In the genomic region with DNA sequence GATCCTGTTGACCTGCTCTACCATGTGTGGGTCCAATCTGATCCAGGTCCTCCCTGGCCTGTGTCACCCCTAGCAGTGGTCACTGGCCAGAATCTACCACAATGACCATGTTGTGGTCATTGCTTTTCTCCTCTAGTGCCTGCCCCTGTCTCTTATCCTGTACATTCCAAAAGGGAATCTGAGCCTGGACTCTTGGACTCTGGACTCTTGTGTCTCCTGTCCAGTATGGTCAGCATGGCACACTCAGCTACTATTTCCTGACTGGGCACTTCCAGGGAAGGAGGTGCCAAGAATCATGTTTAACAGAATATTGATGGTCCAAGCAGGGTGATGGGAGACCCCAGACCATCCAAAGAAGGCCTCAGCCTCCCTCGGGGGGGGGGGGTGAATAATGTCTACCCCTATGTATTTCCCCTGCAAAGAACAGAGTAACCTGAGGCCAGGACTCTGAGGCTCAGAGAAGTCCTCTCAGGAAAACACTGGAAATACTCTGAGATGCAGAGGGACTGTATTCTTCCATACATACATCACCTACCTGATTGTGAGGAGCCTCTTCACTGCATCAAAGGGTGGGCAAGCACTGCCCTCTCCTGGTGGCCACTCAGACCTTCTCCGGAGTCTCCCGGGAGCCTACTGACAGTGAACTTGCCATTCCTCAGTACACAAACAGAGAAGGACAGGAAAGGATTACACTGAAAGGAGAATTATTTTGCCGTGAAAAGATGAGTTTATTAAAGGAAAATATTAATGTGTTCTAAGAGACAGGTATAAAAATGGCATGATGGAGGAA, we compare ENCODE assay signal across 11 mouse cellular contexts. TPM values are rescaled to one million over a fixed set of nuclear protein-coding genes. Genes with fewer than 3 reads are reported as not detected.
A peak's percentile ranks its signal among the peaks of the same experiment; 100 is the strongest.
DNase-seq lines count a peak whose midpoint lies in the region; ATAC-seq lines count a peak whose summit lies in the region.
"Had no signal": no experiment of that assay in that cellular context is flagged by ENCODE, and none has a peak within 500 bp of the region (broad histone marks: within the 10 kb centered on the region; RNA-seq: fewer than 3 reads in every experiment).

No protein-coding gene starts in this region.

- H3K36me3 ChIP-seq in heart, embryonic 11.5 days (ENCODE audit: control insufficient read depth, insufficient read depth, low read length) = no peaks in the 10 kb centered on the region
- no peaks in the 10 kb centered on the region for H3K36me3 ChIP-seq in midbrain, embryonic 14.5 days (ENCODE audit: control insufficient read depth, insufficient read depth, low read length)
- H3K36me3 ChIP-seq in midbrain, embryonic 16.5 days (ENCODE audit: control insufficient read depth, insufficient read depth, low read length) = no peaks in the 10 kb centered on the region
- no peaks in the 10 kb centered on the region for H3K36me3 ChIP-seq in forebrain, embryonic 13.5 days (ENCODE audit: poor library complexity, severe bottlenecking)
- H3K36me3 ChIP-seq: limb, embryonic 15.5 days; neural tube, embryonic 12.5 days had no signal

- no peak overlapping the region for H3K4me2 ChIP-seq in heart, embryonic 11.5 days
- H3K4me2 ChIP-seq in midbrain, embryonic 14.5 days (ENCODE audit: low read length) = no peak overlapping the region
- no peak overlapping the region for H3K4me2 ChIP-seq in midbrain, embryonic 16.5 days (ENCODE audit: low read length)
- no peak overlapping the region for H3K4me2 ChIP-seq in forebrain, embryonic 13.5 days
- H3K4me2 ChIP-seq: limb, embryonic 15.5 days; neural tube, embryonic 12.5 days had no signal

- H3K27me3 ChIP-seq in heart, embryonic 11.5 days (ENCODE audit: control insufficient read depth, insufficient read depth, low read length) = 0 out of 2 replicates have a peak, but pooled peaks cover 3% of the 10 kb centered on the region
- H3K27me3 ChIP-seq in midbrain, embryonic 14.5 days (ENCODE audit: control insufficient read depth, insufficient read depth, low read length) = no peaks in the 10 kb centered on the region
- no peaks in the 10 kb centered on the region for H3K27me3 ChIP-seq in midbrain, embryonic 16.5 days (ENCODE audit: control insufficient read depth, insufficient read depth, low read depth, low read length)
- H3K27me3 ChIP-seq in forebrain, embryonic 13.5 days = no peaks in the 10 kb centered on the region
- H3K27me3 ChIP-seq: neural tube, embryonic 12.5 days had no signal

- no peak for ATAC-seq in heart, embryonic 11.5 days (replicated peaks; ENCODE audit: insufficient number of reproducible peaks, low FRiP score, low TSS enrichment)
- ATAC-seq in midbrain, embryonic 14.5 days (ENCODE audit: low FRiP score, low TSS enrichment) = no peak
- no peak for ATAC-seq in midbrain, embryonic 16.5 days
- ATAC-seq in forebrain, embryonic 13.5 days = no peak

- 44% methylated on average over 4 of the region's 4 CpGs for WGBS in heart, embryonic 11.5 days (ENCODE audit: insufficient replicate concordance)
- 65% methylated on average over 4 of the region's 4 CpGs for WGBS in midbrain, embryonic 14.5 days
- 60% methylated on average over 4 of the region's 4 CpGs for WGBS in midbrain, embryonic 16.5 days
- WGBS in forebrain, embryonic 13.5 days = 62% methylated on average over 4 of the region's 4 CpGs

- no peaks in the 10 kb centered on the region for H3K4me1 ChIP-seq in heart, embryonic 11.5 days (ENCODE audit: control insufficient read depth, insufficient read depth, low read length)
- no peaks in the 10 kb centered on the region for H3K4me1 ChIP-seq in midbrain, embryonic 14.5 days (ENCODE audit: control insufficient read depth, insufficient read depth, low read length)
- H3K4me1 ChIP-seq in midbrain, embryonic 16.5 days (ENCODE audit: control insufficient read depth, insufficient read depth, low read length) = no peaks in the 10 kb centered on the region
- H3K4me1 ChIP-seq in forebrain, embryonic 13.5 days = no peaks in the 10 kb centered on the region
- H3K4me1 ChIP-seq: limb, embryonic 15.5 days; neural tube, embryonic 12.5 days had no signal

- no peak overlapping the region for H3K9ac ChIP-seq in heart, embryonic 11.5 days (ENCODE audit: low read depth, low read length)
- H3K9ac ChIP-seq in midbrain, embryonic 14.5 days (replicated peaks; ENCODE audit: low read length) = no peak overlapping the region
- H3K9ac ChIP-seq in midbrain, embryonic 16.5 days (ENCODE audit: low read depth, low read length) = no peak overlapping the region
- H3K9ac ChIP-seq in forebrain, embryonic 13.5 days = no peak overlapping the region
- H3K9ac ChIP-seq: limb, embryonic 15.5 days; neural tube, embryonic 12.5 days had no signal

- no peaks in the 10 kb centered on the region for H3K9me3 ChIP-seq in heart, embryonic 11.5 days (replicated peaks; ENCODE audit: control insufficient read depth, low read length)
- no peaks in the 10 kb centered on the region for H3K9me3 ChIP-seq in midbrain, embryonic 14.5 days (ENCODE audit: control insufficient read depth, low read length)
- H3K9me3 ChIP-seq in midbrain, embryonic 16.5 days (replicated peaks; ENCODE audit: control insufficient read depth, low read length, poor library complexity, severe bottlenecking) = no peaks in the 10 kb centered on the region
- H3K9me3 ChIP-seq in forebrain, embryonic 13.5 days (replicated peaks) = no peaks in the 10 kb centered on the region
- H3K9me3 ChIP-seq: limb, embryonic 15.5 days; neural tube, embryonic 12.5 days had no signal

- DNase-seq in heart, adult 11 months = peak; percentile 64
- peak; percentile 66 for DNase-seq in midbrain, embryonic 14.5 days
- peak; percentile 77 for DNase-seq in kidney, adult 9 months
- peak; percentile 14 for DNase-seq in right cerebral cortex, postnatal 25 days
- DNase-seq in testis, postnatal 14 days (ENCODE audit: low spot score) = no peak

- H3K27ac ChIP-seq in heart, embryonic 11.5 days (ENCODE audit: low read depth, low read length) = no peak overlapping the region
- H3K27ac ChIP-seq in midbrain, embryonic 14.5 days (replicated peaks; ENCODE audit: low read depth, low read length) = no peak overlapping the region
- H3K27ac ChIP-seq in midbrain, embryonic 16.5 days (ENCODE audit: low read length) = no peak overlapping the region
- H3K27ac ChIP-seq in forebrain, embryonic 13.5 days = no peak overlapping the region
- H3K27ac ChIP-seq: limb, embryonic 15.5 days; neural tube, embryonic 12.5 days had no signal

- H3K4me3 ChIP-seq in heart, embryonic 11.5 days (ENCODE audit: low read depth, low read length) = no peak overlapping the region
- H3K4me3 ChIP-seq in midbrain, embryonic 14.5 days (replicated peaks; ENCODE audit: low read depth, low read length) = no peak overlapping the region
- H3K4me3 ChIP-seq in midbrain, embryonic 16.5 days (ENCODE audit: low read depth, low read length) = no peak overlapping the region
- H3K4me3 ChIP-seq in forebrain, embryonic 13.5 days = no peak overlapping the region
- H3K4me3 ChIP-seq: limb, embryonic 15.5 days; neural tube, embryonic 12.5 days had no signal

RNA-seq across cellular contexts. Expression of a gene that starts 1.4 kb away (rescaled TPM):
- polyA plus RNA-seq in heart, embryonic 11.5 days (2014; fragmentation: Nextera tagmentation; extraction: Ambion mirVana) = not detected in 2 replicates
- polyA plus RNA-seq in midbrain, embryonic 14.5 days (2014; fragmentation: Nextera tagmentation; extraction: Ambion mirVana) = not detected in 2 replicates
- polyA plus RNA-seq in midbrain, embryonic 16.5 days (2015; fragmentation: Nextera tagmentation; extraction: Ambion mirVana) = not detected in 2 replicates
- not detected in 2 replicates for polyA plus RNA-seq in forebrain, embryonic 13.5 days (2015; fragmentation: Nextera tagmentation; extraction: Ambion mirVana)
- polyA plus RNA-seq: heart, embryonic 14.5 days; limb, embryonic 15.5 days; neural tube, embryonic 12.5 days had no signal

RNA-seq across cellular contexts. Expression of a gene that starts 10.0 kb away (rescaled TPM):
- not detected in 2 replicates for polyA plus RNA-seq in heart, embryonic 11.5 days (2014; fragmentation: Nextera tagmentation; extraction: Ambion mirVana)
- polyA plus RNA-seq in midbrain, embryonic 14.5 days (2014; fragmentation: Nextera tagmentation; extraction: Ambion mirVana) = not detected in 2 replicates
- not detected in 2 replicates for polyA plus RNA-seq in midbrain, embryonic 16.5 days (2015; fragmentation: Nextera tagmentation; extraction: Ambion mirVana)
- polyA plus RNA-seq in forebrain, embryonic 13.5 days (2015; fragmentation: Nextera tagmentation; extraction: Ambion mirVana) = not detected in 2 replicates
- polyA plus RNA-seq: heart, embryonic 14.5 days; limb, embryonic 15.5 days; neural tube, embryonic 12.5 days had no signal

RNA-seq across cellular contexts. Expression of a gene that starts 13.9 kb away (rescaled TPM):
- not detected in 2 replicates for polyA plus RNA-seq in heart, embryonic 11.5 days (2014; fragmentation: Nextera tagmentation; extraction: Ambion mirVana)
- 0.34 TPM in 1 of 2 replicates, not detected in the other for polyA plus RNA-seq in midbrain, embryonic 14.5 days (2014; fragmentation: Nextera tagmentation; extraction: Ambion mirVana)
- 0.30 TPM in 1 of 2 replicates, not detected in the other for polyA plus RNA-seq in midbrain, embryonic 16.5 days (2015; fragmentation: Nextera tagmentation; extraction: Ambion mirVana)
- polyA plus RNA-seq in forebrain, embryonic 13.5 days (2015; fragmentation: Nextera tagmentation; extraction: Ambion mirVana) = not detected in 2 replicates
- polyA plus RNA-seq: heart, embryonic 14.5 days; limb, embryonic 15.5 days; neural tube, embryonic 12.5 days had no signal

RNA-seq across cellular contexts. Expression of a gene that starts 22.5 kb away (rescaled TPM):
- polyA plus RNA-seq in heart, embryonic 11.5 days (2014; fragmentation: Nextera tagmentation; extraction: Ambion mirVana) = not detected in 2 replicates
- not detected in 2 replicates for polyA plus RNA-seq in midbrain, embryonic 14.5 days (2014; fragmentation: Nextera tagmentation; extraction: Ambion mirVana)
- not detected in 2 replicates for polyA plus RNA-seq in midbrain, embryonic 16.5 days (2015; fragmentation: Nextera tagmentation; extraction: Ambion mirVana)
- polyA plus RNA-seq in forebrain, embryonic 13.5 days (2015; fragmentation: Nextera tagmentation; extraction: Ambion mirVana) = not detected in 2 replicates
- polyA plus RNA-seq: heart, embryonic 14.5 days; limb, embryonic 15.5 days; neural tube, embryonic 12.5 days had no signal

RNA-seq across cellular contexts. Expression of a gene that starts 31.1 kb away (rescaled TPM):
- not detected in 2 replicates for polyA plus RNA-seq in heart, embryonic 11.5 days (2014; fragmentation: Nextera tagmentation; extraction: Ambion mirVana)
- not detected in 2 replicates for polyA plus RNA-seq in midbrain, embryonic 14.5 days (2014; fragmentation: Nextera tagmentation; extraction: Ambion mirVana)
- polyA plus RNA-seq in midbrain, embryonic 16.5 days (2015; fragmentation: Nextera tagmentation; extraction: Ambion mirVana) = not detected in 2 replicates
- polyA plus RNA-seq in forebrain, embryonic 13.5 days (2015; fragmentation: Nextera tagmentation; extraction: Ambion mirVana) = not detected in 2 replicates
- polyA plus RNA-seq: heart, embryonic 14.5 days; limb, embryonic 15.5 days; neural tube, embryonic 12.5 days had no signal
